Mouse (Mus musculus) frontal cortex, postnatal 14 days (tissue): ENCODE data around the gene Pde6g.

Experiments
- DNase-seq, 2 experiments: peaks; one replicate each; pipeline ENCODE4 v3.0.0; 2022; ENCODE audit warnings: low spot score in 2 of 2

Gene Pde6g

DNA sequence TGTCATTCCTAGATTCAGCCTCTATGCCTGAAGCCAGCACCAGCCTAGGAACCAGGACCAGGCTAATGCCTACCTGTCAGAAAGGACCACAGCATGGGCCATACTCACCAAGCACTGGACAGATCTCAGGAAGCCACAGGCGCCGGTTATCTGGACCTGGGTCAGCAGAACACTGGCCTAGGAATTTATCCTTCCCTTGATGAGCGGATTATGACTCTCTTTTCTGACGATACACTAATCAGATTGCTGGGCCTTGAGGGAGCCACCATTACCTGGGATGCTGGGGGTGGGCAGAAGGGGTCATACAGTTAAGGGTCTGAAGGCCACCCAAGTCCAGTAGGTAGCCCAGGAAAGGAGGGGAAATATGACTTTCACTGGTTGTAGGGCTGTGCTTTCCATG lies at the start of gene Pde6g:
Pde6g (minus strand) TSS at position 195 of the 400 bp plus-strand sequence.
- DNase-seq = no peak

DNA sequence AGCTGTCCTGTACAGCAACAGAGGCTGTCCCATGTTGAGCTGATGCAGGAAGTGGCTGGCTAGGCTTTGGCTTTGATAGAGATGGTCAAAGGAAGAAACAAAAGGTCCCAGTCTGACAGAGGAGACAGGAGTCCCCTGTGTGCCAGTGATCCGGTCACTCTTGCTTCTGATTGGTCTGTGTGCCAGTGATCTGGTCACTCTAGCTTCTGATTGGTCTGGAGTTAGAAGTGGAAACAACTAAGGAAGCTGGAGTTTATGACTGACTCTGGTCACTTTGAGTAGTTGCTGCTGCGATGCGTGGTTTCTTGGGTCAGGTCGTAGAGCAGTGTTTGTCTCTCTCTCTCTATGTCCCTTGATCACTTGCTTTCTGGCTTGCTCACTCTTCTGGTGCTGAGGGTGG lies 48.4 kb upstream of the Pde6g start:
- no peak for DNase-seq

DNA sequence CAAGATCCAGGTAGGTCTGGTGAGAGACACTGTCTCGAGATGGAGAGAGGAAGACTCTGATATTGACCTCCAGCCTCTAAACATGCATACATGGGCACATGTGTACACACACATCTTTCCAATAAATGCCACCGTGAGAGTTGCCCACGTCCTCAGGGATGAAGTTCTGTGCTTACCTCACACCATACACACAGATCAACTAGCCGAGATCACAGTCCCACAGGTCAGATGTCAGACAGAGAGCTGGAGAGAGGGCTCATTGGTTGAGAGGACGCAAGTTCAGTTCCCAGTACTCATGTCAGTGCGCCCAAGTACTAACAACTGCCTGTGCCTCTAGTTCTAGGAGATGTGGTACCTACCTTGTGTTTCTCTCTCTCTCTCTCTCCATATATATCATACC lies 47.7 kb upstream of the Pde6g start:
- DNase-seq = no peak

DNA sequence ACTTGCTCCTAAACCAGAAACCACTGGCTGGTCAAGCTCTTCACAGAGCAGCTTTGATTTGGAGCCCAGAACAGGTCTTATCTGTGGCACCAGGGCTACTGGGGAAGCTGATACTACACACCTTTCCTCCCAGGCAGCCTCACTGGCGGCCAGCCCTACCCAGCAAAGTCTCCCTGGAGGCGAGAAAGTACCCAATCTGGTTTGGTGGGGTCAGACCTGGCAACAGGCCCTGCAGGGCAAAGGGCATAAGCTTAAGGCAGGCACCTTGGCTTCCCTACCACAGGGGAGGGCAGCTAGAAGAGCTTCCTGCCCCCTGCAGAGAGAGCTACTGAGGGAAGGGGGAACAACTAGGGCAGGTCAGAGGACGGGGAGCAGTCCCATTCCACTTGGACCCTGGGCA lies 47.1 kb upstream of the Pde6g start:
- no peak for DNase-seq

DNA sequence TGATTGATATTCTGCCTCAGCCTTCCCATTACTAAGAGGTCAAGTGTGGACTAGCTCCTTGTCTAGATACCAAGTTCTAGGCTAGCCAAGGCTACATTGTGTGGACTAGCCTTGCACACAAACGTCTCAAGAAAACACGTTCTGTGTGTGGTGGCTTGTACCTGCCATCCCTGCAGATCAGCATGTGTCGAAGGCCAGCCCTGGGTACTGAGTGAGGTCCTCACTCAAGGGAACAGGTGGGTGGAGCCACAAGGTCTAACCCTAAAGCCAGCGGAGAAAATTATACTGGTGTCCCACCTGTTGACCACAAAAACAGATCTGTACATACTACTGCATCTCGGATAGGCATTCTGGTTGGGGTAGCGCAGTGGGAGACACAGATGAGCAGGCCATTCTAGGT lies 46.6 kb upstream of the Pde6g start:
- no peak for DNase-seq

DNA sequence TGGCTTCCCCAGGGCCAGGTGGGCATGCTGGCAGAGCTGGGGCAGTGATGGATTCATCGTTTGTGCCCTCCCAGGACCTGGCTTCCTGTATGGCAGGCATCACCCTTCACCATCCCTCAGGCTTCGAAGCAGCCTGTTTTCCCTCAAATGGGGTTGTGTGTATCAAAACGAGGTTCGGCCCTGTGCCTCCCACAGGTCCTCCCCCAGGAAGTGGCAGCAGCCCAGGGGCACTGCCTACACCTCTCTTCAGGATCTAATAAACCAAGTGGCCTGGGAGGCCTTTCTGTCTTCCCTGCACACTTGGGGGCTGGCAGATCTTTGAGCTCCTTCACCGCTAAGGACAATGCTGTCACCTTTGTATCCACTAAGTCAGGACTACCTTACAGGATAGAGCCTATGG lies 45.6 kb upstream of the Pde6g start:
- no peak for DNase-seq

DNA sequence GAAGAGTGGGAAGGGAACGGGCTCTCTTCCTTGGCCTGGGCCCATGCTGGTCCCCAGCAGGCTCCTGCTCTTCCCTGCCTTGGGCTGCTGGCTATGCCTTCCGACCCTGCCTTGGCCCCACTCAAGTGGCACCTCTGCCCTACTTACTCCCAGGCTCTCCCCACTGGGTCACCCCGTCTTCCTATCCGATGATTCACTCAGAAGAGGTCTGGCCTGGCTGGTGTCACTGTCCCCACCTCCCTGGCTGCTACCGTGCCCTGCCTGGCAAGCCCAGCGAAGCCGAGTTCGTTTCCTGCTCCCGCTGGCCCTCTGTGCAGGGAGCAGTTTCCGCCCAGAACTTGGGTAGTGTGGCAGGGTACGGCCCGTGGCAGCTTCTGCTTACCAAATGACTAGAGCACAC lies 44.9 kb upstream of the Pde6g start:
- DNase-seq = no peak

DNA sequence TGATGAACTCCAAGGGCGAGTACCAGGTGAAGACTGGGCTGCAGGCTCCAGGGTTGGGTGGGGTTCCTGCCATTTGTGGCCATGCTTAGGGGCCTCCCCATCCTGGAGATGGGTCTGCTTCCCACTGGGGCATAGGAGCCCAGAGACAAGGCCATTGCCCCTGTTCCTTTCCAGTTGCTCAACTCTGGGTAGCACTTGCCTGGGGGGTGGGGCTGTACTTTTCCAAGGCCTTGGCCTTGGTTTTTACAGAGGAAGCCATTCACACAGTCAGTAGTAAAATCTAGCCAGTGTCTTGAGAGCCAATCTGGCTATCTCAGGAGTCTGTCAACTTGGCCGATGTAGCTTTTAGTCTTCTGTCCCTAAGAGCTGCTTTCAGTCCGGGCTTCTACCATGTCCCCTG lies 44.1 kb upstream of the Pde6g start:
- no peak for DNase-seq

DNA sequence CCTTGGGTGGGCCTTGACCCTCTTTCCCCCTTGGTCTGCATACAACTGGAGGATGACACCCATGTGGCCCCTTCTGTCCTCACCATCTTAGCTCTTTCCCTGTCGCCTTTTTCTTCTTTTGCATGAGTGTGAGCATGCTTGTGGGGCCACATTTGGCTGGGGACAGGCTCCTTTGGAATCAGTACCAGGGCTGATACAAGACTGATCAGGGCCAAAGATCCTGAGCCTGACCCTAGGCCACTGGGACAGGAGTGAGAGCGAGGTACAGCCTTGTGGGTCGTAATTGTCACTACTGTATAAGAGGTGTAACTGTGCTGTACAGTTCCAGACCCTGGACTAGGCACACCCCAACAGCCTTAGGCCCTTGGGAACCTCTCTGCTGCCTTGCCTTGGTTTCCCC lies 40.6 kb upstream of the Pde6g start:
- no peak for DNase-seq

DNA sequence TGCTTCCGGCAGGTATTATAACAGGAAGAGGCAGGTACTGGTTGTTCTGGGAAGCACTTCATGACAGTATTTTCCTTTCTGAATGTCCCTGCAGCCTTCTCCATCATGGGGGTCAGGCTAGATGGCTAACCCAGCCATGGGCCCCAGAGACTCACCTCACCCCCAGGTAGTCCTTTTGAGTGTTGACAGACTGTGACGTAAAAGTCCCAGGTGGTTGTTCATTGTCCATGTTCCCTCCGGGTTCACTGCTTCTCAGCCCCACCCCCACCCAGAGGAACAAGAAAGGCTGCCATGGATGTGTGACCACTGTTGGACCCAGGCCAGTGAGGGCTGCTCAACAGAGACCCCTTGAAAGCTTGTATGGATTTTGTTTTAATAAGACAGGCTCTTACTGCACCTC lies 40.1 kb upstream of the Pde6g start:
- DNase-seq = no peak

DNA sequence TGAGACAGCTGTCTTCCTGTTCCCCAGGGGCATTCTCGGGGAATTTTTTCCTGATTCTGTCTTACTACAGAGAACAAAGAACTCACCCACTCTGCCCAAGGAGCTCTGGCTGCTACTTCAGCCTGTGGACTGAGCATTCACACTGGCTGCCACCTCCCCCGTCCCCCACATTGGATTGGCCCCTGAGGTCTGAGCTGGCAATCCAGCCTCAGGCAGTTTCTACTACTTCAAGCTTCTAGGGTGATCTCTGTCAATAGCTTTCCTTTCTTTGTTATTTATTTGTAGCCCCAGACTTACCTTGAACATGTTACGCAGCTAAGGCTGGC lies 39.5 kb upstream of the Pde6g start:
- no peak for DNase-seq

DNA sequence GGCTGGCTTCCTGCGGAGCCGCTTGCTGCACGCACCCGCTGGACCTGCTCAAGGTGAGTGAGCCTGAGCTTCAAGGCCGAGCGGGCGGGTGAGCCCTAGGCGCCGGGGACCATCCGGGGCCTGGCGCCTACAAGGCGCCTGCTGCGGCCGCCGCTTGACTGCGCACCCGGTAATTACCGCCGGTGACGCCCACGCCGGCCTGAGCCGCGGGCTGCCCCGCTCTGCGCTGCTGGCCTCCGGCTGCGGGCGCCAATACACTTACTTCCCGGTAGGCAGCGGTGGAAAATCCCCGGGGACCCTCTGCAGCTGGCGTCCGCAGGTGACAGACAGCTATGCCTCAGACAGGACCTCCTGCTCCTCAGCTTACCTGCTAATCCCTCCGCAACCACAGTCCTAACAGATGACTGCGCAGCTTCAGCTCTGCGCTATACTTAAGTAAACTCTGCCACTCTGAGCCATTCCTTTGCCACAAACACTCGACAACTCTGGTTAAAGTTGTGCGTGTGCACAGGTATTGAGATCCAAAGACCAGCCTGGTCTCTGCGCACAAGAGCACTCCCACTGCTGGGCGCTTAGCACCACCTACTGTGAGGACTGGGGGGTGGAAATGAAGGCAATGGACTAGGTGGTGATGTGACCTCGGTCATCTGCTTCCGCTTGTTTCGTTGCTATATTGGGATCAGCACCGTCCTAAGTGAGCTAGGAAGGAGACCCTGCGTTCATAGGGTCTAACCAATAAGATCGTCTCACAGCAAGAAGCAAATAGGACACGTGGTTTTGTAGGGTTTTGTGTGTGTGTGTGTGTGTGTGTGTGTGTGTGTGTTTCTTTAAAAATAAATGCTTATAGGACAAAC lies 39.0 kb upstream of the Pde6g start:
- DNase-seq = no peak

DNA sequence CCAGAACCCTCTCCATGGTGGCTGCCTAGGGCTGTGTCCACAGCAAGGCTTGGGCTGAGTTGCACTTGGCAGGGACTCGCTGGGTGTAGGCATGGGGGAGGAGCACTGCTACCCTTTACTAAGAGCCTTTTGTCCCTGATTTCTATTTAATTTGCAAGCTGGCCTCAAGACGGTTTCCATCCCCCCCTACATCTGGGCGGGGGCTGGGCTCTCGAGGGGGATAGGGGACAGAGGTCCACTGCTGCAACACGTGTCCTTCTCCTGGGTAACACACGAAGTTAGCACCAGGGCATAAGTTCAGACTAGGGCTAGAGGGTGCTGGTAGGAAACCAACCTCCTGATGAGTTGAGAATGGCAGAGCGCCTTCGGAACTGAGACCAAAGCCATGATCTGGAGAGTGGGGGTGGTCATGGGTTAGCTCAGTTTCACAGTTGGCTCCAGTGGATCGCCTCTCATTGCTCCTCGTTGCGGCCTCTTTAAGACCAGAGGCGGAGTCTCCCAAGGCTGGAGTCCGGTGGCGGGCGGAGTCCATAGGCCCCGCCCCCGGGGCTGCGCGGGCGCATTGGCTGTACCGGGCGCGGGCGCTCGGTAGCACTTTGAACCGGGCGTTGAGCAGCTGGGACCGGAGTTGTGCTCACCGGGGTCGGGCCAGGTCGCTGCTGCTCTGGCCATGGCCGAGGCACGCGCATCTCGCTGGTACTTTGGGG lies 38.2 kb upstream of the Pde6g start, which contains the start of gene Slc25a10:
Slc25a10 (plus strand) TSS at position 524 of the 707 bp plus-strand sequence.
- peak; percentile 71 to 83 for DNase-seq

DNA sequence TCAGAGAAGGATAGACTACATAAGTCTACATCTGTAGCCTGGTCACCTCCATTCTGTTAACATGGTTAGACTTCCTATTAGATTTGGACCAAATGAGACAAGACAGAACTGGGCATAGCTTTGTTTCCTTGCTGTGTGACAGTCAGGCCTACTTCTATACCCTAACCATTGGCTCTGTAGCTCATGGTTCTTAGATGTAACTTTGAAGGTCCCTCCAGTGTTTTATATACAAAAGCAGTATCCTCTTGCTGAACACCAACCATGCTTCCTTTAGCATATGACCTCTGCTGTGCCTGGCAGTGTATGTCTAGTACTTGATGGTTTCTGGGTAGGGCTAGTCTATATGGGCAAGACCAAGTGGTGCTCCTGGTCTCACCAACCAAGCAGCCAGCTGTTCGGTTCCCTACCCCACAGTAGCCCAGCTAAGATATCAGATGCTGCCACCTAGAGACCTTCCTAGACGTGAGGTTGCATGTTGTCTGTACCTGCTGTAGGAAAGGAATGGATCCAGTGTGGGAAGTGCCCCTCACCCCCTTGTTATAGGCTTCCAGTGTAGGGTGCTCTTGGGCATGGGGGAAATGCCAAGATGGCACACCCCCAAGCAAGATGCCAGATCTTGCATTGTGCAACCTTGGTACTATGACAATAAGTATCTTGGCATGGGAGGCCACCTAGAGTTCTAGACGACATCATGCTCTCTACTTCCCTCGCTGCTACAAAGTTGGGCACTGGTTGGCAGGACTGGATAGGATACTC lies 37.2 kb upstream of the Pde6g start:
- no peak for DNase-seq

DNA sequence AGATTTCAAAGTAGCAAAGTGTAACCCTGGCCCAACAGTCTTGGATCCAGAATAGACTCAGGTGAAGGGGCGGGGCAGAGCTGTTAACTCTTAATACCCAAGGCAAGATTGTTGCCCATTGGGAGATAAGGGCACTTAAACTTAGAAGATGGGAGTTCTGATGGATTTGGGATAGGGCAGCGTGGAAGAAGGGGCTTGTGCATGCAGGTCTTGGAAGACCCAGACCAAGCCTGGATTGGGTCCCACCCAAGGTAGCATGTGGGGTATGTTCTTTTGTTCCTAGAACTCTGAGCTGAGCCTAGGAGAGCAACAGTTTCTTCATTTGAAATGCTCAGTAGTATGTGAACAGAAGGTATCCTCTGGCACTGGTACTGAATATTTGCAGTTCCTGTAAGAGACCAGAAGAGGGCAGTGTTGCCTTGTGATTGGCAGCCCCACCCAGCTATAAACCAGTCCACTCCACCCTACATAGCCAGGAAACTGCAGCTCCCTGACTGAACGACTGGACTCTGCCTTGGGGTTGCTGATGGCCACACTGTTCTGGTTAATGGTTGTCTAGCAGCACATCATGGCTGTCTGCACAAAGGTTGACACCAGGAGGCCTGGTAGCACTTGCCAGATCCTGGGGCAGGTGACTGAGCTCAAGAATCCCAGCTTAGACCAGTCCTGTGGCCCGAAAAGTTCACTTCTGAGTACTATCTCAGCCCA lies 35.9 kb upstream of the Pde6g start:
- DNase-seq = peak in 1 of 2 experiments; percentile 36

DNA sequence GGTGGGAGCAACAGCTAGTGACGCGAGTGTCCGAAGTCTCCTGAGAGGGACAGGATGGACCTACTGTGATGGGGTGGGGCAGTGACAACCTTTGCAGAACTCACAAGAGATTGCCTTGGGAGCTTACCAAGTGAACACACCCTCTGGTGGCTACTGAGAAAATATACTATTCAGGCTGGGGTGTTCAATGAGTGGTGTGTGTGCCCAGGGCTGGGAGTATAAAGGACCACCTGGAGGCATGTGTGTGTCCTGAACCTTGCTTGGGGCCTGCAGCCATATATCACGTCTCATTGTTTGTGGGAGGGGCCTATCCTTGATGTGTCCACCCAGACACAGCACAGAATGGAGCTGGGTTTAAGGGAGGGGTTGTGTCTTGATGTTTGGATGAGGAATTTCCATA lies 35.2 kb upstream of the Pde6g start:
- no peak for DNase-seq

DNA sequence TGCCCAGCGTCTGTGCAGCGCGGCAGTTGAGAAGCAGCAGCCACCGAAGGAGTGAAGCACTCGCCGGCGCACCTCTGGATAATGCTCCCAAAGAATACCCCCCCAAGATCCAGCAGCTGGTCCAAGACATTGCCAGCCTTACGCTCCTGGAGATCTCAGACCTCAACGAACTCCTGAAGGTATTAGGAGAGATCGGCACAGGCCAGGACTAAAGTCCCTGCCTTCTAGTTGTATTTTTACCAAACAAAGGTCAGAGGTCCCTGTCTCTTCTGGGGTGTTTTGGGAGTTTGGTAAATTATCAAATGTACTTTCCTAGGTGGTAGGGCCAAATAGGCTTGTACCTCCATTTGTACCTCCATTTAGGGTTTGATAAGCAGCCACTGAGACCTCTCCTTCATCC lies 32.0 kb upstream of the Pde6g start:
- DNase-seq = no peak

DNA sequence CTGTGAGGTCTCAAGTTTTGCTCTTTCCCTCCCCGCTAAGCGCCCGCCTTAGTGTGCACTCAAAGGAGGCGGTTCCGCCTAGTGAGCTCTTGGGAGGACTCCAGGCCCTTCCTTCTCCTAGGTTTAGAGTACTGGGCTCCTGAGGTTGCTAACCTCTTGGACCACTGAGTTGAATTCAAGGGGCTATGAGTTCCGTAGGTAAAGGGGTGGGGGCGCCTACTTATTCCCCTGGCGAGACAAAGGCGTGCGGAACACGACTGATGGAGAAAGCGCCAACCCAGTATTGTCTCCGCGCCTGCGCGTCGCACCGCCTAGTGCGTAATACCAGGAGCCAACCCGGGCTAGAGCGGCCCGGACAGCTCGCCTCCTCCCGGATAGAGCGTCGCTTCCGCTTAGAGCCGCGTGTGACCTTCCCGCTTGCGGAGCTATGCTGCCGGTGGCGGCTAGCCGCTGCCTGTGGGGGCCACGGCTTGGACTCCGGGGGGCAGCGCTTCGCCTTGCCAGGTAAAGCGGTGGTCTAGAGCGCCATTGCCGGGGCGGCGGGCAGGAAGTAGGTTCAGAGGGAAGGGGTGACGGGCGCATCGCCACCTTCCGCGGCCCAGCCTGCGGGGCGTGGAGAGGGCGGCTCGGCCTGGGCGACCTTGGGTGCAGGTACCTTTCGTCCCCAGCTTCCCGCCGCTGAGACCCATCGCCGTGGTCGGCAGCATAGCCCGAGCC lies 31.1 kb upstream of the Pde6g start, which contains the start of gene Mrpl12:
Mrpl12 (plus strand) TSS at position 349 of the 717 bp plus-strand sequence.
- peak; percentile 82 to 86 for DNase-seq

DNA sequence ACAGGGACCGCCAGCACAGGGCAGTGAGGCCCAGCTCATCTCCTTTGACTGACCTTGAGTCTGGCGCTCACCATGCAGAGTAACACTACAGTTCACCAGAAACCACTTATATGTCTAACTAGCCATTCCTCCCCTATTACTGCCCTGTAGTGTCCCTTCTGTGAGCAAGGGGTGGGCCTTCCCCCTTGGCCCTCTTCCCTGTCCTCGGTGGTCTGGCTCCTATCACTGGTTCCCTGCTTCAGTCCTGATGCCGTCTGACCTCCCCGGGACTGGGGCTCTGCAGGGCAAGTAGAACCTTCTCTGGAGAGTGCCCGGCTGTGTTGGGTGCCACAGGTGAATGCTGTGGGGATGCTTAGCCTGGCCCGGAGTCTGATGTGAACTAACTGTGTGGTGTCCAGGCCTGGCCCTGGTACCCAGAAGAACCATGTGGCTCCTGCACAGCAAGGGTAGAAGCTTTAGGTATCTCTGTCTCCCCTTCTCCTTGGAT lies 30.2 kb upstream of the Pde6g start:
- DNase-seq = no peak

DNA sequence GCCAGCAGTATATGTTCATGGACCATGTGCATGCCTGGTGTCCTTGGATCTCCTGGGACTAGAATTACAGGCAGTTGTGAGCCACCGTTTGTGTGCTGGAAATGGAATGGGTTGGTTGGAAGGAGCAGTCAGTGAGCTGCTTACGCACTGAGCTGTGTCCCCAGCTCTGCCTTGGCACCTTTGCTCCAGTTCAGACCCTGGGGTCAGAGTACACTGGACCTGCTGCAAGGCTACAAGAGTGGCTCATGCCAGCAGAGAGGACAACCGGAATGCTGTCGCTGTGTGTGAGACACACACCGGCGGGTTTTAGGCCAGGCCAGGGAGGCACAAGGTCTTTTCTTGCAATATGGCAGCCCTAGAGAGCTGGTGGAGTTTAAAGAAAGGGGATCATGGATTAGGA lies 18.8 kb upstream of the Pde6g start:
- DNase-seq = no peak

DNA sequence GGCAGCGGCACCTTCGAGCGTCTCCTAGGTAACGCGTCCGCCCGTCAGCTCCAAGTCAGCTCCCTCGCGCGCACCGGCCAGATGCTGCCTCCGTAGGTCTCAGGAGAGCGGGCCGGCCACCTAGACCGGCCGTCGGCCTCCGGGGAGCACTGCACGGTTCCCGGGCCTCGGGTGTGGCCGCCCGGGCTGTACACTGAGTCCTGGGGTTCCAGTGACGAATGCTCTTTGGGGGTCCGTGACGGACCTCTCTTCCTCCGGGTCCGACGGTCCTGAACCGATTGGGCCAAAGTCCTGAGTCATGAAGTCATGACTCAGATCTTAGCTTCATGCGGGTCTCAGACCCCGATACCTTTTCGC lies 14.4 kb upstream of the Pde6g start:
- DNase-seq = no peak
